Mouse (Mus musculus) C2C12 (cell line): ENCODE measurements around the gene Slc12a4.

ENCODE experiments used
- CTCF ChIP-seq: IDR thresholded peaks from one replicate; pipeline ENCODE4 v1.5.1; 2011; ENCODE audit not compliant: control insufficient read depth, insufficient read depth, insufficient read length
- MAX ChIP-seq: IDR thresholded peaks from one replicate; pipeline ENCODE4 v1.6.1; 2011; ENCODE audit warnings: mild to moderate bottlenecking, control low read depth
- MYOG ChIP-seq: IDR thresholded peaks from one replicate; pipeline ENCODE4 v1.6.1; 2011; ENCODE audit not compliant: control insufficient read depth, insufficient read length; ENCODE audit errors: extremely low read depth
- USF1 ChIP-seq: IDR thresholded peaks from one replicate; pipeline ENCODE4 v1.6.1; 2011; ENCODE audit warnings: low read depth, mild to moderate bottlenecking, control low read depth, moderate library complexity

DNA sequence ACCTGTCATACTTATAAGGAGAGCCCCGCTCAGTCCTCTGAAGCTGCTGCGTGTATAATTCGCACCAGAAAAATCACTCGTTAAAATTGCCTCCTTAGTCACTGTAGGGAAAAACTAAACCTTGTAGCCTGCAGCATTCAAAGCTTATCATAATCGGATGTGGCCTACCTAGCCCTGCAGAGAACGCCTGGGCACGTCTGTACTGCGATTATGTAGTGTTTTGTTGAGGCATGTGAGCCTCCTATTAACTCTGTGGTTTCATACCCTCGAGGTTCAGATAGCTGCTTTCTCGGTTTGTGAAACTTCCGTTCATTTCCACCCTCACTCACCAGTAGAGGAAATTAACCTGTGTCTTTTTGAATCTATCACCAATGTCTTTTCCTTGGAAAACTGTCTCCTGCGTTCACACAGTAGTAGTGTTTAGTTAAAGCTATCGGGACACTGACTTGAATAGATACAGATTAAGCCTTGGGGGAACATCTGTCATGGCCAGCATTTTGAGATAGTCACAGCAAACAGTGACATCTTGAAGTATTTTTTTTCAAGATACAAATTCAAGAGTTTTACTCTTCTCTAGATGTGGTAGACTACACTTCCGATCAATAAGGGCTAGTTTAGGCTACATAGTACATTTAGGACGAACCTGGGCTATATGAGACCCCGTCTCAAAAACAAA, 64.8 kb downstream of the Slc12a4 start:
- TF ChIP-seq CTCF (no peak), MAX (no peak), USF1 (no peak), MYOG (no peak)
